Mouse (Mus musculus): ENCODE results near the gene Tti1. TPM values are rescaled to one million over a fixed set of nuclear protein-coding genes. Genes with fewer than 3 reads are reported as not detected.

Tti1 gene
- polyA plus RNA-seq (2014; fragmentation: Nextera tagmentation; extraction: Ambion mirVana) = 39.3 and 40.2 TPM in 2 replicates

DNA sequence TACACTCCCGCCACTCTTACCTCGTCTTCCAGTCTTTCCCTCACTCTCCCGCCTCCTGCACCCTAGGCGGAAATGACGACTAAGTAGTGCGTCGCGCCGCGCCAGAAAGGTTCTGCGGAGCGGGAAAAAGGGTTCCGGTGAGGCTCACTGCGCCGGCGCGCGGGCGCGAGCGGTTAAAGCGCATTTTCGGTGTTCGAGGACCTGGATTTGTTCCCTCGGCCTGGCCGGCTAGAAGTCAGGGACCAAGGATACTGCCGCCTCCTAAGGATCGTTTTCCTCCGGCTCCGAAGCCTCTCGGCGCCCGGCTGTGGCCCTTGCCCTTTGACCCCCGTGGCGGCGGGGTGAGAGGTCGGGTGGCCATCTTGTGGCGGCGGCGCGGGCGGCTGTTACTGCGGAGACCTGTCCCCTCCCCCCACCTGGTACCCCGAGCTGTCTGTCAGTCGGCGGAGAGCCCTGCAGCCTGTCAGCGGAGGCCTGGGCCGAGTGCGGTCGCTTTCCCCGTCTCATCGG, at the start of gene Tti1, which contains the start of gene Rprd1b:
Tti1 (minus strand) TSS at position 80 of the 510 bp plus-strand sequence.
Rprd1b (plus strand) TSS at position 144 of the 510 bp plus-strand sequence.
- Histone ChIP-seq H3K27ac (ENCODE audit: low read depth, low read length) (peak within 1 kb of the TSS; percentile 86), H3K4me1 (replicated peaks; ENCODE audit: control insufficient read depth, insufficient read depth, low read length) (peaks cover 4% of the 10 kb centered on the region; the same call in 1 of the 2 replicates), H3K27me3 (ENCODE audit: control insufficient read depth, insufficient read depth, low read length) (no peaks in the 10 kb centered on the region), H3K36me3 (ENCODE audit: control insufficient read depth, insufficient read depth, low read length) (no peaks in the 10 kb centered on the region; the same call in 1 of the 2 replicates), H3K9ac (ENCODE audit: low read length) (peak within 1 kb of the TSS; percentile 93), H3K4me2 (ENCODE audit: low read depth, low read length, severe bottlenecking) (peak within 1 kb of the TSS; percentile 74), H3K4me3 (ENCODE audit: low read depth, low read length) (peak within 1 kb of the TSS; percentile 94), H3K9me3 (ENCODE audit: control insufficient read depth, low read length) (no peaks in the 10 kb centered on the region)
- ATAC-seq (replicated peaks; ENCODE audit: low FRiP score) (peak; percentile 93), DNase-seq (ENCODE audit: low spot score) (peak; percentile 95)
- WGBS = under 1% methylated on average over 49 of the region's 52 CpGs

DNA sequence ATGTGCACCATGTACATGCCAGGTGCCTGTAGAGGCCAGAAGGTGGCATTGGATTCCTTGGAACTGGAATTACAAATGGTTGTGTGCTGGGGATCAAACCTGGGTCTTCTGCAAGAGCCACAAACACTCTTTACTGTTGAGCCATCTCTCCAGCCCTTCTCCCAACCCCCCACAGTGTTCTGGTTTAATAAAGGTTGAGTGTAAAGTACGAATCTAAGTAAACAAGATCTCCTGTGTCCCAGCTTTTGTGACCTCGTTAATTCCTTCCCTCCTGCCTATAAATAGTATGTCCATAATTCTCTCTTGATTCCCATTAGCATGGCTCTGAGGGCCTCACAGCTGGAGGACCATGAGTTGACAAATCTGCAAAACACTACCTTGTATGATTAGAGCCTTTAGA, 49.7 kb upstream of the Tti1 start:
- no peaks in the 10 kb centered on the region for H3K9me3 ChIP-seq (ENCODE audit: control insufficient read depth, low read length)
- no peak for ATAC-seq (replicated peaks; ENCODE audit: low FRiP score)
- no peaks in the 10 kb centered on the region for H3K4me1 ChIP-seq (replicated peaks; ENCODE audit: control insufficient read depth, insufficient read depth, low read length)
- H3K27me3 ChIP-seq (ENCODE audit: control insufficient read depth, insufficient read depth, low read length) = no peaks in the 10 kb centered on the region
- WGBS = 59% methylated on average over 2 of the region's 2 CpGs
- no peaks in the 10 kb centered on the region; the same call in 1 of the 2 replicates for H3K36me3 ChIP-seq (ENCODE audit: control insufficient read depth, insufficient read depth, low read length)
- H3K4me3 ChIP-seq (ENCODE audit: low read depth, low read length) = no peak overlapping the region
- no peak overlapping the region for H3K9ac ChIP-seq (ENCODE audit: low read length)
- 0 out of 2 replicates have a peak overlapping the region, but pooled peaks have one; percentile 1 for H3K27ac ChIP-seq (ENCODE audit: low read depth, low read length)
- no peak overlapping the region for H3K4me2 ChIP-seq (ENCODE audit: low read depth, low read length, severe bottlenecking)
- DNase-seq (ENCODE audit: low spot score) = peak; percentile 50

- no peak overlapping the region for H3K9ac ChIP-seq (ENCODE audit: low read length)
- no peaks in the 10 kb centered on the region for H3K27me3 ChIP-seq (ENCODE audit: control insufficient read depth, insufficient read depth, low read length)
- no peaks in the 10 kb centered on the region; the same call in 1 of the 2 replicates for H3K36me3 ChIP-seq (ENCODE audit: control insufficient read depth, insufficient read depth, low read length)
- no peak overlapping the region for H3K27ac ChIP-seq (ENCODE audit: low read depth, low read length)
- no peak overlapping the region for H3K4me3 ChIP-seq (ENCODE audit: low read depth, low read length)
- ATAC-seq (replicated peaks; ENCODE audit: low FRiP score) = no peak
- H3K4me1 ChIP-seq (replicated peaks; ENCODE audit: control insufficient read depth, insufficient read depth, low read length) = no peaks in the 10 kb centered on the region
- peak; percentile 5 for DNase-seq (ENCODE audit: low spot score)
- H3K4me2 ChIP-seq (ENCODE audit: low read depth, low read length, severe bottlenecking) = no peak overlapping the region
- WGBS = 90% methylated on average over 6 of the region's 6 CpGs
- H3K9me3 ChIP-seq (ENCODE audit: control insufficient read depth, low read length) = no peaks in the 10 kb centered on the region
Measured at GRCm38 (mm10) chr2:158076690-158077089, 48.5 kb upstream of the Tti1 start.

DNA sequence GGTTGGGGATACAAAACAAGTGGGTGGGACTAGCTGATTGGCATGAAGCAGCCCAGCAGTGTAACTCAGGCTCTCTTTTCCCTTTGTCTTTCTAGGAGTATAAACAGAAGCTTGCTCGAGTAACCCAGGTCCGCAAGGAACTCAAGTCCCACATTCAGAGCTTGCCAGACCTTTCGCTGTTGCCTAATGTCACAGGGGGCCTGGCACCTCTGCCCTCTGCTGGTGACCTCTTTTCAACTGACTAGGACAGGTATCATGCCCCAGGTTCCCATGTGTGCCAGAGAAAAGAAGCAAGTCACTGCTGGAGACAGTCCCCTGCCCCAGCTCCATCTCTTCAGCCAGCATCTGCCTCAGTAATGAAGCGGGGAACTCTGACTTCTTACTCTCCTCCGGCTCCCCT, 46.6 kb upstream of the Tti1 start:
- Histone ChIP-seq H3K4me1 (replicated peaks; ENCODE audit: control insufficient read depth, insufficient read depth, low read length) (no peaks in the 10 kb centered on the region), H3K4me3 (ENCODE audit: low read depth, low read length) (no peak overlapping the region), H3K4me2 (ENCODE audit: low read depth, low read length, severe bottlenecking) (no peak overlapping the region), H3K27me3 (ENCODE audit: control insufficient read depth, insufficient read depth, low read length) (no peaks in the 10 kb centered on the region), H3K9ac (ENCODE audit: low read length) (no peak overlapping the region), H3K9me3 (ENCODE audit: control insufficient read depth, low read length) (no peaks in the 10 kb centered on the region), H3K36me3 (ENCODE audit: control insufficient read depth, insufficient read depth, low read length) (no peaks in the 10 kb centered on the region; the same call in 1 of the 2 replicates), H3K27ac (ENCODE audit: low read depth, low read length) (no peak overlapping the region)
- ATAC-seq (replicated peaks; ENCODE audit: low FRiP score) (no peak), DNase-seq (ENCODE audit: low spot score) (peak; percentile 15)
- WGBS = 90% methylated on average over 5 of the region's 5 CpGs

DNA sequence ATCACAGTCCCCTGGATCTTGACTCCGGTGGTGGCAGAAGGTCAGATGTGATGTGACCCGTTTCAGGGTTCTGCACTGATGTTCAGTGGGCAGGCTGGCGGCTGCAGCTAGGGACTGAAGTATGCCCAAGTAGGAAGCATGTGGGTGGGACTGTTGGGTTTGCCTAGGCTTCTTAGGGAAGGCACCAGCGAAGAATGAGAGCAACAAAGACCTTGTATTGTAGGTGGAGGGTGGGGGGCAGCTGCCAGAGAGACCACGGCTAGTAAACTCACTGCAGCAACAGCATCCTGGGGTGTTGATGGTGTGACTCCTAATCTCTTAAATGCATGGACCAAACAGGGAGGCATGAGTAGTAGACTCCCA, 43.4 kb upstream of the Tti1 start:
- Histone ChIP-seq H3K27me3 (ENCODE audit: control insufficient read depth, insufficient read depth, low read length) (no peaks in the 10 kb centered on the region), H3K36me3 (ENCODE audit: control insufficient read depth, insufficient read depth, low read length) (peaks cover 2% of the 10 kb centered on the region; the same call in 1 of the 2 replicates), H3K9me3 (ENCODE audit: control insufficient read depth, low read length) (no peaks in the 10 kb centered on the region), H3K4me3 (ENCODE audit: low read depth, low read length) (no peak overlapping the region), H3K4me1 (replicated peaks; ENCODE audit: control insufficient read depth, insufficient read depth, low read length) (no peaks in the 10 kb centered on the region), H3K9ac (ENCODE audit: low read length) (no peak overlapping the region), H3K4me2 (ENCODE audit: low read depth, low read length, severe bottlenecking) (no peak overlapping the region), H3K27ac (ENCODE audit: low read depth, low read length) (no peak overlapping the region)
- WGBS = 93% methylated on average over 5 of the region's 5 CpGs
- DNase-seq (ENCODE audit: low spot score) (peak; percentile 19), ATAC-seq (replicated peaks; ENCODE audit: low FRiP score) (no peak)

- H3K27ac ChIP-seq (ENCODE audit: low read depth, low read length) = no peak overlapping the region
- H3K4me2 ChIP-seq (ENCODE audit: low read depth, low read length, severe bottlenecking) = no peak overlapping the region
- WGBS = 91% methylated on average over 3 of the region's 3 CpGs
- H3K9me3 ChIP-seq (ENCODE audit: control insufficient read depth, low read length) = no peaks in the 10 kb centered on the region
- H3K27me3 ChIP-seq (ENCODE audit: control insufficient read depth, insufficient read depth, low read length) = no peaks in the 10 kb centered on the region
- ATAC-seq (replicated peaks; ENCODE audit: low FRiP score) = no peak
- DNase-seq (ENCODE audit: low spot score) = peak; percentile 19
- peaks cover 2% of the 10 kb centered on the region; the same call in 1 of the 2 replicates for H3K36me3 ChIP-seq (ENCODE audit: control insufficient read depth, insufficient read depth, low read length)
- no peak overlapping the region for H3K4me3 ChIP-seq (ENCODE audit: low read depth, low read length)
- no peaks in the 10 kb centered on the region for H3K4me1 ChIP-seq (replicated peaks; ENCODE audit: control insufficient read depth, insufficient read depth, low read length)
- H3K9ac ChIP-seq (ENCODE audit: low read length) = no peak overlapping the region
Measured at GRCm38 (mm10) chr2:158070885-158071632, 42.8 kb upstream of the Tti1 start.

DNA sequence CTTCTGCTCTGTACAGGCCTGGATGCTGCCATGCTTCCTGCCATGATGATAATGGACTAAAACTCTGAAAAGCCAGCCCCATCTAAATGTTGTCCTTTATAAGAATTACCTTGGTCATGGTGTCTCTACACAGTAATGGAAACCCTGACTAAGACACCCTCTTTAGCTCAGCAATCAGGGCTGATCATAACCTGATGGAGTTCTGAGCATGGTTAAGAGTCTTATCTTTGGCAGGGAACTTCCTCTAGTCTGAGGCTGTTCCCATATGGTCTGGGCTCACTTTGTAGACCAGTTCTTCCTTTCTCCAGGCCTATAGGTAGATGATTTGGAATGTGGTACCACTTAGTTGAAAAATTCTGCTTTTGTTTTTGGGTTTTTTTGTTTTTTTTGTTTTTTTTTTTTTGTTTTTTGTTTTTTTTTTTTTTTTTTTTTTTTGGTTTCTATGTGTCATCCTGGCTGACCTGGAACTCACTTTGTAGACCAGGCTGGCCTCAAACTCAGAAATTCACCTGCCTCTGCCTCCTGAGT, 40.3 kb upstream of the Tti1 start:
- Histone ChIP-seq H3K9me3 (ENCODE audit: control insufficient read depth, low read length) (no peaks in the 10 kb centered on the region), H3K27me3 (ENCODE audit: control insufficient read depth, insufficient read depth, low read length) (no peaks in the 10 kb centered on the region), H3K4me3 (ENCODE audit: low read depth, low read length) (no peak overlapping the region), H3K4me1 (replicated peaks; ENCODE audit: control insufficient read depth, insufficient read depth, low read length) (no peaks in the 10 kb centered on the region), H3K4me2 (ENCODE audit: low read depth, low read length, severe bottlenecking) (no peak overlapping the region), H3K36me3 (ENCODE audit: control insufficient read depth, insufficient read depth, low read length) (peaks cover 2% of the 10 kb centered on the region; the same call in 1 of the 2 replicates), H3K9ac (ENCODE audit: low read length) (no peak overlapping the region), H3K27ac (ENCODE audit: low read depth, low read length) (no peak overlapping the region)
- DNase-seq (ENCODE audit: low spot score) (peak; percentile 2), ATAC-seq (replicated peaks; ENCODE audit: low FRiP score) (no peak)

DNA sequence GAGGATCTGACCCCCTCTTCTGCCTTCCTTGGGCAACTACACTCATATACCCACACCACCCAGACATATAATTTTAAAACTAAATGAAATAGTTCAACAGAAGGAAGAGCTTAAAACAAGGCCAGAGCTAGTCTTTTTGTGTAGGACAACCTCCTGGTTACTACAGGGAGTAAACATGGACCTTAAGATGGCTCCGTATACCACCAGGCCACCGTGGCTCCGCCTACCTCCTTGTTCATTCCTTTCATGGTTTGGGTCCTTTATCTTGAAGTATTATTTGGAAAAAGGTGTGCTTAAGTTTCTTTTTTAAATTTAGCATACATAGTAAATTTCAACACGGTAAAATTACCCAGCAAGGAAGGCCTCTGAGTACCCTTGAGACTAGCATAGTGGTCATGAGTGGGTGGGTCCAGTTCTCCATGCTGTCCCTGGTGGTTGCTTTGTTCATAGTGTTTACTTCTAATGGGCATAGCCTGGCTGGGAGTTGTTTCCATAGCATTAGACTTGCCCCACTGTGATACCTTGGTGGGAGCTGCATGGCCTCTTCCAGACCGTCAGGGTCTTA, 39.1 kb upstream of the Tti1 start:
- H3K27ac ChIP-seq (ENCODE audit: low read depth, low read length) = no peak overlapping the region
- no peaks in the 10 kb centered on the region for H3K4me1 ChIP-seq (replicated peaks; ENCODE audit: control insufficient read depth, insufficient read depth, low read length)
- no peak overlapping the region for H3K9ac ChIP-seq (ENCODE audit: low read length)
- peaks cover 2% of the 10 kb centered on the region; the same call in 1 of the 2 replicates for H3K36me3 ChIP-seq (ENCODE audit: control insufficient read depth, insufficient read depth, low read length)
- ATAC-seq (replicated peaks; ENCODE audit: low FRiP score) = no peak
- 99% methylated on average over 5 of the region's 5 CpGs for WGBS
- H3K9me3 ChIP-seq (ENCODE audit: control insufficient read depth, low read length) = no peaks in the 10 kb centered on the region
- no peaks in the 10 kb centered on the region for H3K27me3 ChIP-seq (ENCODE audit: control insufficient read depth, insufficient read depth, low read length)
- DNase-seq (ENCODE audit: low spot score) = no peak
- H3K4me3 ChIP-seq (ENCODE audit: low read depth, low read length) = no peak overlapping the region
- no peak overlapping the region for H3K4me2 ChIP-seq (ENCODE audit: low read depth, low read length, severe bottlenecking)

All from forebrain, embryonic 11.5 days (tissue).